7 mouse cellular contexts compared by ENCODE assay signal in genomic region chr4:155223594-155224528, GRCm38 (mm10). TPM values are rescaled to one million over a fixed set of nuclear protein-coding genes. Genes with fewer than 3 reads are reported as not detected.
DNase-seq lines count a peak whose midpoint lies in the region; ATAC-seq and TF ChIP-seq lines count a peak whose summit lies in the region.

No protein-coding gene starts in this region.

- H3K4me1 ChIP-seq in lung, postnatal 0 days (ENCODE audit: insufficient read depth, low read depth, low read length) = peaks cover 19% of the 10 kb centered on the region
- H3K4me1 ChIP-seq in embryonic fibroblast, embryonic 13.5 days (ENCODE audit: control insufficient read depth, insufficient read depth, low read length) = peaks cover 5% of the 10 kb centered on the region; the same call in 1 of the 2 replicates
- peaks cover 31% of the 10 kb centered on the region for H3K4me1 ChIP-seq in limb, embryonic 11.5 days (ENCODE audit: control insufficient read depth, insufficient read depth, low read length)
- peaks cover 19% of the 10 kb centered on the region for H3K4me1 ChIP-seq in small intestine, adult 2 months (ENCODE audit: control insufficient read depth, insufficient read depth, insufficient read length, low read length)

- WGBS in lung, postnatal 0 days = 28% methylated on average over 20 of the region's 20 CpGs
- WGBS in limb, embryonic 11.5 days = 34% methylated on average over 20 of the region's 20 CpGs
- WGBS in small intestine, adult 2 months = 36% methylated on average over 20 of the region's 20 CpGs

- H3K9ac ChIP-seq in lung, postnatal 0 days (replicated peaks; ENCODE audit: low read depth) = peak overlapping the region; percentile 62
- H3K9ac ChIP-seq in limb, embryonic 11.5 days (ENCODE audit: low read length) = peak overlapping the region; percentile 88

- no peaks in the 10 kb centered on the region for H3K36me3 ChIP-seq in lung, postnatal 0 days (ENCODE audit: insufficient read depth, low read length)
- H3K36me3 ChIP-seq in limb, embryonic 11.5 days (ENCODE audit: control insufficient read depth, insufficient read depth, low read length) = no peaks in the 10 kb centered on the region
- no peaks in the 10 kb centered on the region for H3K36me3 ChIP-seq in small intestine, adult 2 months (ENCODE audit: control insufficient read depth, insufficient read depth, low read length)

- ATAC-seq in lung, postnatal 0 days = no peak
- no peak for ATAC-seq in limb, embryonic 11.5 days (ENCODE audit: insufficient number of reproducible peaks, low FRiP score, low TSS enrichment, low read depth)

- H3K27me3 ChIP-seq in lung, postnatal 0 days (replicated peaks; ENCODE audit: insufficient read depth, low read length) = no peaks in the 10 kb centered on the region
- H3K27me3 ChIP-seq in limb, embryonic 11.5 days (ENCODE audit: control insufficient read depth, insufficient read depth, low read length) = no peaks in the 10 kb centered on the region
- no peaks in the 10 kb centered on the region for H3K27me3 ChIP-seq in small intestine, adult 2 months (ENCODE audit: control insufficient read depth, insufficient read depth, low read length)

- H3K4me2 ChIP-seq in lung, postnatal 0 days (replicated peaks; ENCODE audit: low read depth, low read length) = peak overlapping the region; percentile 83
- peak overlapping the region; percentile 99 for H3K4me2 ChIP-seq in limb, embryonic 11.5 days (ENCODE audit: low read depth, severe bottlenecking)

- no peak for DNase-seq in lung, postnatal 0 days (ENCODE audit: low spot score)
- DNase-seq in lung, postnatal 25 days (ENCODE audit: low spot score) = no peak
- no peak for DNase-seq in limb, embryonic 11.5 days (ENCODE audit: low spot score)
- no peak for DNase-seq in adrenal gland, postnatal 14 days
- DNase-seq in testis, postnatal 14 days (ENCODE audit: low spot score) = no peak

- H3K27ac ChIP-seq in lung, postnatal 0 days (ENCODE audit: low read length) = peak overlapping the region; percentile 97
- H3K27ac ChIP-seq in embryonic fibroblast, embryonic 13.5 days (ENCODE audit: insufficient read depth, low read length) = peak overlapping the region; percentile 94
- H3K27ac ChIP-seq in limb, embryonic 11.5 days (replicated peaks; ENCODE audit: low read depth, low read length) = peak overlapping the region; percentile 89
- peak overlapping the region; percentile 93 for H3K27ac ChIP-seq in small intestine, adult 2 months (ENCODE audit: insufficient read depth, low read depth, low read length)

- TF ChIP-seq POLR2A in embryonic fibroblast, embryonic 13.5 days (IDR thresholded peaks at IDR 0.05; ENCODE audit: low read depth, low read length) = 0 out of 2 replicates have a peak, but pooled peaks have one; percentile 49
- TF ChIP-seq POLR2A in small intestine, adult 2 months (IDR thresholded peaks at IDR 0.05; ENCODE audit: low read depth, low read length) = no peak

- peak overlapping the region; percentile 14; the same call in 1 of the 2 replicates for H3K4me3 ChIP-seq in lung, postnatal 0 days (ENCODE audit: low read depth, low read length)
- H3K4me3 ChIP-seq in embryonic fibroblast, embryonic 13.5 days (ENCODE audit: insufficient read depth, low read length) = peak overlapping the region; percentile 29
- peak overlapping the region; percentile 22; the same call in 1 of the 2 replicates for H3K4me3 ChIP-seq in limb, embryonic 11.5 days (ENCODE audit: low read depth, low read length)
- H3K4me3 ChIP-seq in small intestine, adult 2 months (ENCODE audit: low read depth, low read length) = peak overlapping the region; percentile 71

- TF ChIP-seq CTCF in lung, postnatal 0 days (IDR thresholded peaks at IDR 0.05) = no peak
- TF ChIP-seq CTCF in embryonic fibroblast, embryonic 13.5 days (IDR thresholded peaks at IDR 0.05; ENCODE audit: borderline replicate concordance, insufficient read depth, low read length) = no peak
- TF ChIP-seq CTCF in small intestine, adult 2 months (IDR thresholded peaks at IDR 0.05; ENCODE audit: extremely low read depth, insufficient read length, insufficient replicate concordance, low read depth, low read length) = no peak

- TF ChIP-seq EP300 in lung, postnatal 0 days (IDR thresholded peaks at IDR 0.05) = no peak

- no peaks in the 10 kb centered on the region for H3K9me3 ChIP-seq in lung, postnatal 0 days (ENCODE audit: low read length)
- H3K9me3 ChIP-seq in limb, embryonic 11.5 days (ENCODE audit: control insufficient read depth, low read length) = no peaks in the 10 kb centered on the region

RNA-seq across cellular contexts. Expression of gene Ski, which starts 1.5 kb away (rescaled TPM):
- 22.6 and 23.2 TPM in 2 replicates for polyA plus RNA-seq in lung, postnatal 0 days (2015; fragmentation: Nextera tagmentation; extraction: Ambion mirVana)
- 88.4 and 106 TPM in 2 replicates for polyA plus RNA-seq in embryonic fibroblast, embryonic 13.5 days (2011; ENCODE audit: insufficient read length, low read depth, missing spikeins)
- 17.7 and 17.8 TPM in 2 replicates for polyA plus RNA-seq in limb, embryonic 11.5 days (2014; fragmentation: Nextera tagmentation; extraction: Ambion mirVana)
- 27.8 and 48.0 TPM in 2 replicates for polyA plus RNA-seq in small intestine, adult 2 months (2012; rRNA removed)
- total RNA-seq in adrenal gland, postnatal 14 days (2021) = 66.2 and 70.1 TPM in 2 replicates

RNA-seq across cellular contexts. Expression of gene Faap20, which starts 25.7 kb away (rescaled TPM):
- 61.4 and 66.6 TPM in 2 replicates for polyA plus RNA-seq in lung, postnatal 0 days (2015; fragmentation: Nextera tagmentation; extraction: Ambion mirVana)
- polyA plus RNA-seq in embryonic fibroblast, embryonic 13.5 days (2011; ENCODE audit: insufficient read length, low read depth, missing spikeins) = 19.8 and 21.1 TPM in 2 replicates
- polyA plus RNA-seq in limb, embryonic 11.5 days (2014; fragmentation: Nextera tagmentation; extraction: Ambion mirVana) = 103 and 104 TPM in 2 replicates
- polyA plus RNA-seq in small intestine, adult 2 months (2012; rRNA removed) = 22.5 and 52.0 TPM in 2 replicates
- 39.4 and 43.1 TPM in 2 replicates for total RNA-seq in adrenal gland, postnatal 14 days (2021)

Comparison
In these comparisons a context has a peak if more than half of its experiments do, and no peak if none do; other contexts are left out.
1. H3K4me3 ChIP-seq: peak in every context shown above with its lines; median percentile 71 in small intestine, adult 2 months; 29 in embryonic fibroblast, embryonic 13.5 days; 22 in limb, embryonic 11.5 days; 14 in lung, postnatal 0 days.